Mouse (Mus musculus) megakaryocyte, embryonic 14.5 days (primary cell): ENCODE measurements at regions not wholly inside any gene's neighbourhood (a gene's known extent, or its start where the extent isn't known, plus 50 kb on each side); places are given as distances from the start of the nearest gene placed in this dataset.

Experiments used
- H3K27me3 ChIP-seq: replicated peaks from 2 replicates; pipeline ENCODE3; 2012; ENCODE audit warnings: inconsistent platforms
- H3K36me3 ChIP-seq: replicated peaks from 2 replicates; pipeline ENCODE3; 2012; ENCODE audit warnings: low read length, inconsistent platforms, mixed read lengths
- H3K4me1 ChIP-seq: 2 replicates; pipeline ENCODE4 v1.6.1; 2012; ENCODE audit warnings: inconsistent platforms
- H3K4me3 ChIP-seq: replicated peaks from 2 replicates; pipeline ENCODE3; 2012; ENCODE audit warnings: moderate library complexity, mild to moderate bottlenecking, inconsistent platforms
- H3K9me3 ChIP-seq: 2 replicates; pipeline ENCODE4 v1.6.1; 2012; ENCODE audit warnings: inconsistent platforms
- FLI1 ChIP-seq: IDR thresholded peaks from 2 replicates; pipeline ENCODE4 v1.6.1; 2012; ENCODE audit warnings: low read length, inconsistent platforms, mixed read lengths
- GATA1 ChIP-seq: IDR thresholded peaks from 3 replicates; pipeline ENCODE4 v1.6.1; 2012; ENCODE audit warnings: mixed read lengths, low read length, inconsistent platforms, borderline replicate concordance

DNA sequence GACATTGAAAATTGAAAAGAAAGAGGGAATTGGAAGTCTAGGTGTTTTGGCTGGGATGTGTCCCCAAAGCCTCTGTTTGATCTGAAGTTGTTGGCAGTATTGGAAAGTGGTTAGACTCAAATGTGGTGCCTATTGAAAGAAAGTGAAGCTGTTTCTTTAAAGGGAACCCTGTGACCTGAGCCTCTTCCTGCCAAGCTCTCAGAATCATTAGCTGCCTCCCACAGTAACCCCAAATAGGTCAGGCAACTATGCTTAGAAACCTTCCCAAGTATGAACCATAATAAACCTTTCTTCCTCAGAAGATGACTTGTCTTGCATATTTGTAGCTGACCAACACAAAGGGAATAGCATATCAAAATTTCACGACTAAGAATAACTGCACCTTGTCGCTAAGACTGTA lies 69.7 kb upstream of the Gm34302 start:
- Histone ChIP-seq H3K27me3 (no peaks in the 10 kb centered on the region), H3K36me3 (no peaks in the 10 kb centered on the region), H3K9me3 (no peaks in the 10 kb centered on the region), H3K4me1 (peaks cover 4% of the 10 kb centered on the region; the same call in 1 of the 2 replicates), H3K4me3 (no peak overlapping the region)
- TF ChIP-seq FLI1: no peak

DNA sequence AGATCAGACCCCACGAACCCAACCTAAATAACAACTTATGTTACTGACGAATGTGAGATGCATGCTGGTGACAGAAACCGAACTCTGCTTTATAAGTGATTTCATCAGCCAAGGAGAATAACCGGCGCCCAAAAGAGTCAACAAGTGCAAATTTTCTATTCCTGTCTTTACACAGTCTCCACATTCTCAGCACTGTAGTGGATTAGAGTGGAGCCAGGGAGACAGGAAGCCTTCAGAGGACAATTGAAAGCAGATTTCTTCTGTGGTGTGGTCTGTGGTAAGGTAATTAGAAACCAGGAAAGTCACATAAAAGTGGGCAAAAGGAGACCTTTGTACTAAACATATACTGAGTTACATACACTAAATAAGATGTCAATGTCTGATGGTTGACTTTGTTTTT lies 68.0 kb upstream of the Gm34302 start:
- no peaks in the 10 kb centered on the region for H3K27me3 ChIP-seq
- no peaks in the 10 kb centered on the region for H3K36me3 ChIP-seq
- H3K9me3 ChIP-seq: no peaks in the 10 kb centered on the region
- TF ChIP-seq FLI1 (no peak), GATA1 (no peak)
- no peak overlapping the region for H3K4me3 ChIP-seq
- H3K4me1 ChIP-seq: peaks cover 4% of the 10 kb centered on the region; the same call in 1 of the 2 replicates

DNA sequence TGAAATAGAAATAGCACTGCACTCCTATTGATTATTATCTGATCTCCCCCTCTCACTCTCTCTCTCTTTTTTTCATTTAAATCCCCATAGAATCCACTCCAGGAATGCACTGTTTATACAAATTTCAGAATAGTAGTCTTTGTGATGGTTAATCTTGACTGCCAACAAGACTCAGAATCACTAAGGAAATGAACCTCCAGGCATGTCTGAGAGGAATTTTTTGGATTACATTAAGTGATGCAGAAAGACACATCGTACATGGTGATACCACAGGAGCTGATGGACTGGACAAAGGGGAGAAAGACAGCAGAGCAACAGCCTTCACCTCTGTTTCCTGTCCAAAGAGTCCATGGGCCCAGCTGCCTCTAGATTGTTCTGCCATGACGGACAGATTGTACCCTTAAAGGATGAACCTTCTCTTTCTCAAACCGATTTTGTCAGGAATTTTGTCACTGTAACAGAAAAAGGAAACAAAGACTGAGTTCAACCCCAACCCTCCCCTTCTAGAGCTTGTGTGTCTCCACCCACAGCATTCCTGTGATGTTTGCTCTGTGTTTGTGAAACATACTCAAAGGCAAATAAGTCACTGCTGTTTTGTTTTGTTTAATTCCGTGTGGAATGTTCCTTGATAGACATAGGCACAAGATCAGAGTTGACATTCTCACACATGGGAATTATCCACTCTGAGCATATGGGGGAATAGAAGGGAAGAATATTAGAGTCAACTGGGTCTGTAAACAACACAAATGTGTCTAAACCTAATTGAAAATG lies 59.1 kb upstream of the Gm34302 start:
- H3K4me1 ChIP-seq: no peaks in the 10 kb centered on the region
- H3K4me3 ChIP-seq: no peak overlapping the region
- H3K9me3 ChIP-seq: no peaks in the 10 kb centered on the region
- no peak for TF ChIP-seq GATA1
- no peak for TF ChIP-seq FLI1
- H3K27me3 ChIP-seq: no peaks in the 10 kb centered on the region
- H3K36me3 ChIP-seq: no peaks in the 10 kb centered on the region

DNA sequence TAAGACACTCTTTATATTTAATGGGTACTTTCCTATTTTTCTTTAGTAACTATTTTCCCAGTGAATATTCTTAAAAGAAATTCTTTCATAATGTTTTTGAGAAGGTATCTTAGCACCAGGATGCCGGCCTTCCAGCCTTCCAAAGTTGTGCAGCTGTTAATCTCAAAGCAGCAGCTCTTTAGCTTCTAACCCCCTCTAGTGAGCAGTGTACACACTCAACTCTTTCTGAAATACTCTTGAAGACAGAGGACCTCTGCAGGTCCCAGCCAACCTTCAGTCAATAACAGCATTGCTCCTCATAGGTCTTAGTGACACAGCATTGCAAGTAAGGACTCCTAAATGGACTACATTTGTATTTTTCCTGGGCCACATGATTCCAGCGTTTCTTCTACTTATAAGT lies 55.2 kb upstream of the Gm34302 start:
- no peaks in the 10 kb centered on the region for H3K9me3 ChIP-seq
- no peak for TF ChIP-seq GATA1
- TF ChIP-seq FLI1: no peak
- H3K36me3 ChIP-seq: no peaks in the 10 kb centered on the region
- no peaks in the 10 kb centered on the region for H3K27me3 ChIP-seq
- no peak overlapping the region for H3K4me3 ChIP-seq
- H3K4me1 ChIP-seq: no peaks in the 10 kb centered on the region

DNA sequence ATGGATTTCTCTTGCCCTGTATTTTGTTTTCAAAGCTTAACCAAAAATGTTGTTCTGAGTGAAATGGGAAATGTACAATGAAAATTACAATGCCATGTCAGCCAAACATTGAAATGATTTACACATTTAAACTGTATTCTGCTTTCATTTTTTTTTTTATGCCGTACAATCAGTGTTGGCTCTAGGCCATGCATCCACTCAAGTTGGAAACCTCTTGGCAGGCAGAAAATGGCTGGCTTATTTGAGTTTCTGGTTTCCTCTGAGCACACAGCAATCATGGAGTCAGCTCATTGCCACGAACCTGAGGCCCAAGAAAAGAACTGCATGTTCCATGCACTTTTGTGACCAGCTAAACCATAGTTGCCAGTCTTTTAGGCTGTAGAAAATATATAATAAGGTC lies 50.5 kb upstream of the Gm34302 start:
- Histone ChIP-seq H3K4me1 (no peaks in the 10 kb centered on the region), H3K27me3 (no peaks in the 10 kb centered on the region), H3K9me3 (0 out of 2 replicates have a peak, but pooled peaks cover 3% of the 10 kb centered on the region), H3K4me3 (no peak overlapping the region), H3K36me3 (no peaks in the 10 kb centered on the region)
- TF ChIP-seq FLI1 (no peak), GATA1 (no peak)
